Mouse (Mus musculus): ENCODE results near the gene Samd5. TPM values are rescaled to one million over a fixed set of nuclear protein-coding genes. Genes with fewer than 3 reads are reported as not detected.

The Samd5 gene
- polyA plus RNA-seq, 1 experiment from 2014 or later, result 8.4 TPM

DNA sequence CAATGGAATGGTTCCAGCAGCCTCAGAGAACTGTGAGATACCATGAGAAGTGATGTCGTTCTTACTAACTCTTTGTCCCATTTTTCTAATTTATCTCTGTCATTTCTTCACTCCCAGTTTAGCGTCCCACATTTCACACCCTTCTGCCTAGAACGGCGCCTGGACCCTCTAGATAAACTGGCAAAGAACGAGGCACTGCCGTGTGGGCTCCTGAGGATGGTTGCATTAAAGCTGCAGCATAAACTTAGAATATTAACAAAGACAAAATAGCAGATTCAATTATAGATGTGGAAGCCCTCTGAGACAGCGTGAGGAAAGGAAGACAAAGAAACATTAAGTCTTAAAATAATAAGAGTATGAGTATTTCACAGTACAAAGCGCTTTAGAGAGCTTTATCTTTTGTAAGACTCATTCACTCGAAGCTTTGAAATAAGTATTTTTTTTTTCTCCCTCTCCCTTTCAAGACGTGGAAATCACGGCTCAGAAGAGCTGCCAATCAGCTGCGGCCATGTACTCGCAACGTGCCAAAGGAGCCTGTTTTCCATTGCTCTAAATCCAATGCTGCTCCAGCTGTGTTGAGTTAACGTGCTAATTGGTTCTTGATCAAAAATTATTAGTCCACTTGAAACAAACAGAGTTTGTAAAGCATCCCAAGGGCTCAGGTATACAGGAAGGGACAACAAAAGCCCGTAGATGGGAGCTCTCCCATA lies 19.1 kb upstream of the Samd5 start:
- ATAC-seq (ENCODE audit: low FRiP score), result no peak
- H3K4me2 ChIP-seq, result no peak overlapping the region
- H3K27ac ChIP-seq (ENCODE audit: low read depth, low read length), result no peak overlapping the region

DNA sequence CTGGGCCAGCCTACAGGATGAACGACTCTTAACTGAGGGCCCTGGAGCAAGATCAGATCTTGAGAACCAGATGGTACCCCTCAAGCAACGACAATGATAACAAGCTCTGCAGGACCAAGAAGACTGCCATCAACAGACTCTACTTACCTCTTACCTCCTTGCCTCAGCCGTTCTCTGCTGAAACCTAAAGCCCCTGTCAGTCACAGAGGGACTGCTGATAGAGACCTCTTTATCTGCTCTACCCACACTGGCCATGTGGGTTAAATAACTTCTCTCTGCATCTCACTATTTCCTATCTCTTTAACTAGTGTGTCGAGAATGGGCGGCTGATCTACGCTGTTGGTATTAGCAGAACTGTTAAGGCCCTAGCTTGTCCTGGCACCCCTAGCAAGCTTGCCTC lies 5.9 kb upstream of the Samd5 start:
- H3K4me3 ChIP-seq (ENCODE audit: low read depth, low read length), result no peak overlapping the region
- ATAC-seq (ENCODE audit: low FRiP score), result no peak
- H3K4me1 ChIP-seq (ENCODE audit: control insufficient read depth, insufficient read depth, low read length), result peaks cover 4% of the 10 kb centered on the region; the same call in 1 of the 2 replicates
- peaks cover 13% of the 10 kb centered on the region for H3K27me3 ChIP-seq (ENCODE audit: control insufficient read depth, insufficient read depth, low read length)
- WGBS, result 88% methylated on average over 6 of the region's 6 CpGs
- DNase-seq (ENCODE audit: low spot score, missing footprints), result peak; percentile 59
- no peak overlapping the region for H3K9ac ChIP-seq (ENCODE audit: low read length)
- H3K36me3 ChIP-seq (ENCODE audit: control insufficient read depth, insufficient read depth, low read length), result no peaks in the 10 kb centered on the region
- H3K27ac ChIP-seq (ENCODE audit: low read depth, low read length), result no peak overlapping the region
- H3K4me2 ChIP-seq, result no peak overlapping the region
- no peaks in the 10 kb centered on the region for H3K9me3 ChIP-seq (ENCODE audit: control insufficient read depth, low read length)

More for the DNA sequence above, 19.1 kb upstream of the Samd5 start:
- Histone ChIP-seq H3K4me3 (ENCODE audit: low read depth, low read length) (no peak overlapping the region), H3K36me3 (ENCODE audit: control insufficient read depth, insufficient read depth, low read length) (no peaks in the 10 kb centered on the region), H3K4me1 (ENCODE audit: control insufficient read depth, insufficient read depth, low read length) (no peaks in the 10 kb centered on the region), H3K9ac (ENCODE audit: low read length) (no peak overlapping the region), H3K9me3 (ENCODE audit: control insufficient read depth, low read length) (no peaks in the 10 kb centered on the region), H3K27me3 (ENCODE audit: control insufficient read depth, insufficient read depth, low read length) (no peaks in the 10 kb centered on the region)
- WGBS, result 74% methylated on average over 16 of the region's 16 CpGs
- DNase-seq (ENCODE audit: low spot score, missing footprints), result no peak

DNA sequence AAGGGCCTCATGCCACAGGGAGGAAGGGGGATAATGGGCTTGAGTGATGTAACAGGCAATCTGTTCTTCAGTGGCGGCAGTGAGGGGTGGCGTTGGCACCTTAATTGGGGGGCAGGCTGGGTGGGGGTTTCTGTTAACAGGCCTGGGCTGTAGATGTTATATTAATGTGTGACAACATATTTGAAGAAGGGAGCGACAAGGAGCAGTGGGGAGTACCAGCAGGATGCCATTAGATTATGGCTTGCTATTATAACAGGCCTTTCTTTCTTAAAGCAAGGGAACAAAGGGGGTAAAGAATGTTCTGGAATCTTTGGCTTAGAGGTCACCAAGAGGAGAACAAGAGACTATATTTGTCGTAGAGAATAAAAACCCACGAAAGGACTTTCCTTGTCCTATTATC lies 4.9 kb upstream of the Samd5 start:
- no peaks in the 10 kb centered on the region for H3K9me3 ChIP-seq (ENCODE audit: control insufficient read depth, low read length)
- H3K27me3 ChIP-seq (ENCODE audit: control insufficient read depth, insufficient read depth, low read length), result peaks cover 16% of the 10 kb centered on the region
- ATAC-seq (ENCODE audit: low FRiP score), result no peak
- peak; percentile 71 for DNase-seq (ENCODE audit: low spot score, missing footprints)
- H3K4me3 ChIP-seq (ENCODE audit: low read depth, low read length), result no peak overlapping the region
- no peak overlapping the region for H3K4me2 ChIP-seq
- no peaks in the 10 kb centered on the region for H3K36me3 ChIP-seq (ENCODE audit: control insufficient read depth, insufficient read depth, low read length)
- peaks cover 7% of the 10 kb centered on the region for H3K4me1 ChIP-seq (ENCODE audit: control insufficient read depth, insufficient read depth, low read length)
- WGBS, result 32% methylated on average over 5 of the region's 5 CpGs
- no peak overlapping the region for H3K27ac ChIP-seq (ENCODE audit: low read depth, low read length)
- no peak overlapping the region for H3K9ac ChIP-seq (ENCODE audit: low read length)

GRCm38 (mm10) chr10:9678071-9678470 lies 3.1 kb upstream of the Samd5 start:
- H3K27me3 ChIP-seq (ENCODE audit: control insufficient read depth, insufficient read depth, low read length), result peaks cover 19% of the 10 kb centered on the region
- 64% methylated on average over 5 of the region's 5 CpGs for WGBS
- no peaks in the 10 kb centered on the region for H3K36me3 ChIP-seq (ENCODE audit: control insufficient read depth, insufficient read depth, low read length)
- DNase-seq (ENCODE audit: low spot score, missing footprints) (peak; percentile 80), ATAC-seq (ENCODE audit: low FRiP score) (no peak)
- no peak overlapping the region for H3K9ac ChIP-seq (ENCODE audit: low read length)
- H3K4me2 ChIP-seq, result no peak overlapping the region
- no peaks in the 10 kb centered on the region for H3K9me3 ChIP-seq (ENCODE audit: control insufficient read depth, low read length)
- H3K4me1 ChIP-seq (ENCODE audit: control insufficient read depth, insufficient read depth, low read length), result peaks cover 7% of the 10 kb centered on the region
- H3K27ac ChIP-seq (ENCODE audit: low read depth, low read length), result no peak overlapping the region
- no peak overlapping the region for H3K4me3 ChIP-seq (ENCODE audit: low read depth, low read length)

- no peak overlapping the region for H3K27ac ChIP-seq (ENCODE audit: low read depth, low read length)
- H3K4me2 ChIP-seq, result peak overlapping the region; percentile 88; the same call in 1 of the 2 replicates
- 3% methylated on average over 17 of the region's 17 CpGs for WGBS
- no peak overlapping the region for H3K9ac ChIP-seq (ENCODE audit: low read length)
- peak; percentile 97 for DNase-seq (ENCODE audit: low spot score, missing footprints)
- H3K9me3 ChIP-seq (ENCODE audit: control insufficient read depth, low read length), result no peaks in the 10 kb centered on the region
- peak; percentile 62 for ATAC-seq (ENCODE audit: low FRiP score)
- peaks cover 20% of the 10 kb centered on the region for H3K27me3 ChIP-seq (ENCODE audit: control insufficient read depth, insufficient read depth, low read length)
- H3K36me3 ChIP-seq (ENCODE audit: control insufficient read depth, insufficient read depth, low read length), result no peaks in the 10 kb centered on the region
- peaks cover 7% of the 10 kb centered on the region for H3K4me1 ChIP-seq (ENCODE audit: control insufficient read depth, insufficient read depth, low read length)
- H3K4me3 ChIP-seq (ENCODE audit: low read depth, low read length), result no peak overlapping the region
Observed at GRCm38 (mm10) chr10:9676886-9677285, 1.9 kb upstream of the Samd5 start.

- Histone ChIP-seq H3K36me3 (ENCODE audit: control insufficient read depth, insufficient read depth, low read length) (no peaks in the 10 kb centered on the region), H3K27ac (ENCODE audit: low read depth, low read length) (no peak overlapping the region), H3K4me1 (ENCODE audit: control insufficient read depth, insufficient read depth, low read length) (peaks cover 7% of the 10 kb centered on the region), H3K4me2 (peak overlapping the region; percentile 88), H3K27me3 (ENCODE audit: control insufficient read depth, insufficient read depth, low read length) (peaks cover 20% of the 10 kb centered on the region), H3K9ac (ENCODE audit: low read length) (no peak overlapping the region; the same call in 1 of the 2 replicates), H3K4me3 (ENCODE audit: low read depth, low read length) (peak overlapping the region; percentile 67; the same call in 1 of the 2 replicates), H3K9me3 (ENCODE audit: control insufficient read depth, low read length) (no peaks in the 10 kb centered on the region)
- ATAC-seq (ENCODE audit: low FRiP score), result no peak
- peak; percentile 93 for DNase-seq (ENCODE audit: low spot score, missing footprints)
- 4% methylated on average over 7 of the region's 7 CpGs for WGBS
Observed at GRCm38 (mm10) chr10:9676418-9676786, 1.4 kb upstream of the Samd5 start.

GRCm38 (mm10) chr10:9675550-9676417 lies 776 bp upstream of the Samd5 start:
- peak; percentile 97 for DNase-seq (ENCODE audit: low spot score, missing footprints)
- no peaks in the 10 kb centered on the region for H3K36me3 ChIP-seq (ENCODE audit: control insufficient read depth, insufficient read depth, low read length)
- H3K27me3 ChIP-seq (ENCODE audit: control insufficient read depth, insufficient read depth, low read length), result peaks cover 20% of the 10 kb centered on the region

DNA sequence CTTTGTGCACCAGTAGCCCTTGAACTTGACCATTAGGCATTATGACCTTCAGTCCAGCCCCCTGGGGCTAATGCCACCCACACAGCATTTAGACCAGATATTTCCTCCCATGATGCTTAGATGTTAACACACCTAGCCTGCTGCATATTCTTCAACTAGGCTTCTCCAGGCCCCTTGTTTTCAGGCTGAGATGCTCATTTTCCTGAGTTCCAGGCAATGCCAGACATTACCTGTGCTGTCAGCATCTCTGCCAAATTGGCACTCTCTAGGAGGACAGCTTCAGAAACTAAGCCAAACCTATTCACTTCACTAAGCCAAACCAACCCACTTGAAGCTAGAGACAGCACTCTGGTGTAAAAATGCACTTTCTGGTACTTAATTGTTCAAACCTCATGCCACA lies 1.7 kb downstream of the Samd5 start:
- Histone ChIP-seq H3K27ac (ENCODE audit: low read depth, low read length) (no peak overlapping the region), H3K4me3 (ENCODE audit: low read depth, low read length) (peak overlapping the region; percentile 67), H3K9me3 (ENCODE audit: control insufficient read depth, low read length) (no peaks in the 10 kb centered on the region), H3K4me2 (peak overlapping the region; percentile 88), H3K27me3 (ENCODE audit: control insufficient read depth, insufficient read depth, low read length) (peaks cover 20% of the 10 kb centered on the region), H3K36me3 (ENCODE audit: control insufficient read depth, insufficient read depth, low read length) (no peaks in the 10 kb centered on the region), H3K4me1 (ENCODE audit: control insufficient read depth, insufficient read depth, low read length) (peaks cover 7% of the 10 kb centered on the region), H3K9ac (ENCODE audit: low read length) (0 out of 2 replicates have a peak overlapping the region, but pooled peaks have one; percentile 12)
- ATAC-seq (ENCODE audit: low FRiP score) (no peak), DNase-seq (ENCODE audit: low spot score, missing footprints) (peak; percentile 60)

More at GRCm38 (mm10) chr10:9675550-9676417, 776 bp upstream of the Samd5 start:
- Histone ChIP-seq H3K9me3 (ENCODE audit: control insufficient read depth, low read length) (no peaks in the 10 kb centered on the region), H3K9ac (ENCODE audit: low read length) (peak overlapping the region; percentile 69), H3K4me2 (peak overlapping the region; percentile 88), H3K4me1 (ENCODE audit: control insufficient read depth, insufficient read depth, low read length) (peaks cover 7% of the 10 kb centered on the region), H3K27ac (ENCODE audit: low read depth, low read length) (peak overlapping the region; percentile 57), H3K4me3 (ENCODE audit: low read depth, low read length) (peak overlapping the region; percentile 67)
- ATAC-seq (ENCODE audit: low FRiP score), result peak; percentile 55
- 0% methylated on average over 36 of the region's 36 CpGs for WGBS

DNA sequence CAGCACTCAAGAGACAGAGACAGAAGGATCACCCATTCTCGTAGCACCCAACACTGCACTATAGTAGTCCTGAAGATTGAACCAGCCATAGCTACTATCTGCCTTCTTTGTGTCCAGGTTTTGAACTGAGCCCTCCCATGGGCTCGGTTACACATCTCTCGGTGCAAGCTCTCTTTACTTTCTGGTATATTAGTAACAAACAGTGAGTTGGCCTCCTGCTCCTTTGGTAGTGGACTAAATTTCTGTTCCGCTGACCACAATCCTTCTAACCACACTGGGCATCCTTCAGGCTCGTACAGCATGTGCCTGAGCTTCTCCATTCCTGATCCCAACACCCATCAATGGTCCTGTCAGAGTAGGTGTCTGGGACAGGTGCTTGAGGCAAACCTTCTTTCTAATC lies 2.3 kb downstream of the Samd5 start:
- DNase-seq (ENCODE audit: low spot score, missing footprints) (peak; percentile 62), ATAC-seq (ENCODE audit: low FRiP score) (no peak)
- 85% methylated on average over 5 of the region's 5 CpGs for WGBS
- no peaks in the 10 kb centered on the region for H3K36me3 ChIP-seq (ENCODE audit: control insufficient read depth, insufficient read depth, low read length)
- no peak overlapping the region for H3K9ac ChIP-seq (ENCODE audit: low read length)
- peak overlapping the region; percentile 88; the same call in 1 of the 2 replicates for H3K4me2 ChIP-seq
- H3K9me3 ChIP-seq (ENCODE audit: control insufficient read depth, low read length), result no peaks in the 10 kb centered on the region
- H3K4me3 ChIP-seq (ENCODE audit: low read depth, low read length), result peak overlapping the region; percentile 67
- peaks cover 18% of the 10 kb centered on the region for H3K27me3 ChIP-seq (ENCODE audit: control insufficient read depth, insufficient read depth, low read length)
- H3K27ac ChIP-seq (ENCODE audit: low read depth, low read length), result no peak overlapping the region
- H3K4me1 ChIP-seq (ENCODE audit: control insufficient read depth, insufficient read depth, low read length), result peaks cover 7% of the 10 kb centered on the region

Data from midbrain, embryonic 11.5 days (tissue).